Mouse (Mus musculus): ENCODE results near the gene Btrc. TPM values are rescaled to one million over a fixed set of nuclear protein-coding genes. Genes with fewer than 3 reads are reported as not detected.

The Btrc gene
- polyA plus RNA-seq, 1 experiment from 2014 or later = 68.2 TPM

DNA sequence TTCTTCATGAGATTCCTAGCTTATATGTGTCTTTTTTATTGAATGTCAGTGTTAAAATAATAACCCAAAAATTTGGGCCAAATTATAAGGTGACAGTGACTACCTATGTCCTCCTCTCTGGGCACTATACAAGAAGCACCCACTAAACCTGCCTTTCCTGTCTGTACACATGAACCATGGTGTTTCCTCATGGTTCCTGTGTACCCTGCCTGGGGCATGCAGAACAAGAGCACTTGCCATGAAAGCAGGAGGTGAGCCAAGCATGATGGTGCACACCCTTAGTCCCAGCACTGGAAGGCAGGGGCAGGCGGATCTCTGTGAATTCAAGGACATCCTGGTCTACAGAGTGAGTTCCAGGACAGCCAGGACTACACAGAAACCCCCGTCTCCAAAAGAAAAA is 151.8 kb downstream of the Btrc start:
- H3K9ac ChIP-seq (replicated peaks) = no peak overlapping the region
- H3K4me2 ChIP-seq = no peak overlapping the region
- ATAC-seq (ENCODE audit: low FRiP score) = no peak
- H3K27ac ChIP-seq (replicated peaks) = no peak overlapping the region
- peaks cover 13% of the 10 kb centered on the region for H3K4me1 ChIP-seq
- no peak overlapping the region for H3K4me3 ChIP-seq (replicated peaks)
- WGBS = 72% methylated on average over 2 of the region's 2 CpGs
- no peaks in the 10 kb centered on the region for H3K27me3 ChIP-seq (replicated peaks)
- H3K9me3 ChIP-seq (replicated peaks) = no peaks in the 10 kb centered on the region
- peaks cover 63% of the 10 kb centered on the region for H3K36me3 ChIP-seq

DNA sequence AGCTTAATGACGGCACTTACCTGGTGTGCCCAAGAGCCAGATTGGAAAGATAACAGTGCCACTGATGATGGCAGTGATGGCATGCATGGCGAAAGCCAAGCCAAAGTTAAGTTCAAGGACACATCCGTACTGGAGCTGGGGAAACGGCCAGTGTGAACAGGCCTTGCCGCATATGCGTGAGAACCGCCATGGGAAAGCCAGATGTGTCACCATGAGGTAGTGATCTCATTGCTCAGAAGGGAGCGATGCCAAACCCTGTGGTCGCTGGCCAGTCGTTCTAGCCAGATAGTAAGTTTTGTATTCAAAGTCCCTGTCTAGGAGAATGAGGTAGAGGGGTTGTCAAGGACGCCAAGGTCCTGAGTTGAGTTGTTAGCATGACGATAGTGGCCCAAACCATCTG is 152.7 kb downstream of the Btrc start:
- H3K9me3 ChIP-seq (replicated peaks) = no peaks in the 10 kb centered on the region
- no peak for ATAC-seq (ENCODE audit: low FRiP score)
- no peak overlapping the region for H3K4me3 ChIP-seq (replicated peaks)
- WGBS = 95% methylated on average over 12 of the region's 12 CpGs
- H3K9ac ChIP-seq (replicated peaks) = no peak overlapping the region
- no peaks in the 10 kb centered on the region for H3K27me3 ChIP-seq (replicated peaks)
- H3K27ac ChIP-seq (replicated peaks) = no peak overlapping the region
- peaks cover 68% of the 10 kb centered on the region for H3K36me3 ChIP-seq
- H3K4me1 ChIP-seq = peaks cover 11% of the 10 kb centered on the region
- no peak overlapping the region for H3K4me2 ChIP-seq

DNA sequence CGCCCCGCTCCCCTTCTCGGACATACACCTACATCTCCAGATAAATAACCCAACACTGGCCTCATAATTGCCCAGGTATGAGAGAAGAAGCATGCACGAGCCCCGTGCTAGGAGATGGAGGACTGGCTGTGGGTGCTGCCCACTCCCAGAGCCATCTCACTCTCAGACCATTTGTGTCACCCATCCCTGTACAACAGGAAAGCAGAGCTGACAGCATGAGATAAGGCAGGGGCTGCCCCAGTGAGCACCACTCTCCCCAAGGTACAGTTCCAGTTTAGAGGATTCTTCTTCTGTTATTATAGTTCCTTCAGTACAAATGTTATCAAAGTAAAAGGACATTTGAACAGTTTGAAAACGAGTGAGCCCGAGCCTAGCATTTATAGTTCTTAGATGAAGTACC is 163.8 kb downstream of the Btrc start:
- Histone ChIP-seq H3K9me3 (replicated peaks) (no peaks in the 10 kb centered on the region), H3K4me2 (no peak overlapping the region), H3K9ac (replicated peaks) (no peak overlapping the region), H3K4me3 (replicated peaks) (no peak overlapping the region), H3K27ac (replicated peaks) (no peak overlapping the region), H3K36me3 (peaks cover 64% of the 10 kb centered on the region), H3K27me3 (replicated peaks) (no peaks in the 10 kb centered on the region), H3K4me1 (peaks cover 14% of the 10 kb centered on the region; the same call in 1 of the 2 replicates)
- WGBS = 94% methylated on average over 7 of the region's 7 CpGs
- no peak for ATAC-seq (ENCODE audit: low FRiP score)

DNA sequence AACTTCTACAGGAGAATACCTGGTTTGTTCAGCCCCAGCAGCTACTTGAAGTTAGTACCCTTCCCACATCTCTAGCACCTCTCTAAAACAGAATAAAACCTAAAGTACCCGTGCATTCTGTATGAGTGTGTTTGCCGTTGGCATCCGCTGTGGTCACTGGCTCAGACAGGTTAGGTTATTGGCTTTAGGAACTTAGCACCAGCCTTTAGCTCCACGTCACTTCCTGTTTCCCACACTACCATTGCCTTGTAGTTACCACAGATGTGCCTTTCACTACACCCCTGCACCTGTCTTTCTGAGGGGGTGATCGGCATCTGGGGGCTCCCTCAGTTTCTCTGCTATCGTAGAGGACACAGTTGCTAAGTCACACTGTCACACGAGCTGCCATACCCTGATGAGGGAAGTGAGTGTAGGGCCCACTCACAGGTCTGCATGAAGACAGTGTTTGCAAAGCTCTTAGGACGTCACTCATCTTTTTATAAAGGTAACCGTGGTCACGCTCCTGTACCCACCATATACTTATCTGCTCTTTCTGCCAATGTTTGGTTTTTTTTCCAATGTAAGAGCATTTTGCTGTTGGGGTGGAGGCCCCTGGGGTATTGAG is 164.5 kb downstream of the Btrc start:
- H3K4me3 ChIP-seq (replicated peaks) = no peak overlapping the region
- H3K36me3 ChIP-seq = peaks cover 62% of the 10 kb centered on the region
- no peak overlapping the region for H3K27ac ChIP-seq (replicated peaks)
- no peak overlapping the region for H3K9ac ChIP-seq (replicated peaks)
- 96% methylated on average over 10 of the region's 10 CpGs for WGBS
- H3K9me3 ChIP-seq (replicated peaks) = no peaks in the 10 kb centered on the region
- H3K4me2 ChIP-seq = no peak overlapping the region
- H3K4me1 ChIP-seq = peaks cover 14% of the 10 kb centered on the region; the same call in 1 of the 2 replicates
- ATAC-seq (ENCODE audit: low FRiP score) = no peak
- no peaks in the 10 kb centered on the region for H3K27me3 ChIP-seq (replicated peaks)

DNA sequence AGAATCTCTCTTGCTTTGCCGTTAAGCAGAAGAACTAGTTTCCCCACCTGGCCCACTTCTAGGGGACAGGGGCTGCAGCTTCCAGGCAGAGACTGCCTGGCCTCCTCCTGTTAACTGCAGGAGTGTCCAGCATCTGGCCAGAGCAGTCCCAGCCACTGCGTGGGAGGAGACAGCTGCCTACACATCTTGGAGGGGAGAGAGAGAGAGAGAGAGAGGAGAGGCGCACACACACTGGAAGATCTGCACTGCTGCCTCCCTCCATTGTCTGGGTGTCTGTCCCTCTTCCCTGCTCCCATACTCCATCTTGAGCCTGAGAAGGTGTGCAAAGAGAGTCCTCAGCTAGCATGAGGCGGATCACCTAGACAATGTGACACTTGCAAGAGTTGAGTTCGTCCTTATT is 165.8 kb downstream of the Btrc start:
- no peak overlapping the region for H3K4me2 ChIP-seq
- H3K9me3 ChIP-seq (replicated peaks) = no peaks in the 10 kb centered on the region
- 0 out of 2 replicates have a peak overlapping the region, but pooled peaks have one; percentile 41 for H3K27ac ChIP-seq (replicated peaks)
- H3K9ac ChIP-seq (replicated peaks) = no peak overlapping the region
- WGBS = 61% methylated on average over 5 of the region's 5 CpGs
- H3K27me3 ChIP-seq (replicated peaks) = no peaks in the 10 kb centered on the region
- peaks cover 51% of the 10 kb centered on the region for H3K36me3 ChIP-seq
- H3K4me3 ChIP-seq (replicated peaks) = no peak overlapping the region
- peaks cover 17% of the 10 kb centered on the region for H3K4me1 ChIP-seq
- no peak for ATAC-seq (ENCODE audit: low FRiP score)

DNA sequence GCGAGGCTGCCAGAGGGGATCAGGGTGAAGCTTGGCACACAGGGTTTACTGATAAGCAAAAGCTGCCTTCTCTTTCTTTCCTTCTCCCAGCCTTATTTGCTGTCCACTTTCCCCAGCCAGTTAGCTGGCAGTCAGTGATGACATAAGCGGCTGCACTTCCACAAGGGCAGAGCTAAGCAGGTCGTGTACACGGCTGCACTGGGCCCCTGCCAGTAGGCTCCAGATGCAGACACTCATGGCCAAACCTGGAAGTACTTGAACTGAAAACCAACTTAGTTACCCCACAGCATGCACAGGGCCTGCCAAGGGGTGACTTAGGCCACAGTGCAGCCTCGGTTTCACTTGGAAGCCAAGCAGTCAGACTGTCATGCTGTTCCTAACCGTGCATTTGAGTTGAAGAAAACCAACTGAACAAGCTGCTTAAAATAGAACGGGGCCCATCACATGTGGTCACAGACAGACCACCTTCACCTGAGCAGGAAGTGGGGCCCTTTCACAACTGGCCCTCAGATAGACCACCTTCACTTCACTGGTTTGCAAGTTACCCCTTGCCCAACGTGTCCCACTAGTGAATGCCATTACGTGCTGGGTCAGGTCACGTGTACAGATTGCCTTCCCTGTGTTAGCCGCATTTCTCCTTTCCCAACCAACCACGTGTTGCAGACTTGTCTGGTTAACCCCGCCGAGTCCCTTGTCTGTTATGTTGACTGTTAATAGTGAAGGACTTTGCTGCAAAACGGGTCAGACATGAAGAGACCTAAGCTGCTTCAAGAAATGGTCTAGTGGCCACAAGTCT is 166.9 kb downstream of the Btrc start:
- 83% methylated on average over 15 of the region's 15 CpGs for WGBS
- H3K9ac ChIP-seq (replicated peaks) = no peak overlapping the region; the same call in 1 of the 2 replicates
- ATAC-seq (ENCODE audit: low FRiP score) = no peak
- no peak overlapping the region for H3K4me2 ChIP-seq
- H3K27me3 ChIP-seq (replicated peaks) = no peaks in the 10 kb centered on the region
- peaks cover 43% of the 10 kb centered on the region for H3K36me3 ChIP-seq
- peaks cover 28% of the 10 kb centered on the region for H3K4me1 ChIP-seq
- H3K4me3 ChIP-seq (replicated peaks) = no peak overlapping the region
- H3K27ac ChIP-seq (replicated peaks) = peak overlapping the region; percentile 41; the same call in 1 of the 2 replicates
- no peaks in the 10 kb centered on the region for H3K9me3 ChIP-seq (replicated peaks)

DNA sequence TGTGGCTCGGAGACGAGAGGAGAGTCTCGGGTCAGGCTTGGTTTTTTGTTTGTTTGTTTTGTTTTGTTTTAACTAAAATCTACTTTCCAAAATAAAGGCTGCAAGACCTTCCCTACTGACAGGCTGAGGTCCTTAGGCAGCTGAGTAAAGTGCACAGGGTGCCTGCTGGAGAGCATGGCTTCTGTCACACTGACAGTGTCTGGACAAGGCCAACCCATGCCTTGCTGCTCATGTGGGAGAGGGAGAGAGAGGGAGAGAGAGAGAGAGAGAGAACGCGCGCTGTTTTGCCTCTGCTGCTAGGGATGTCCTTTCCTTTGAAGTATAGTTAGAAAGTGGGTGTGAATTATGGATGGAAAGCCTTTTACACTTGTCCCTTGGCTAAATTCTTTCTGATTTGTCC is 168.0 kb downstream of the Btrc start:
- Histone ChIP-seq H3K9me3 (replicated peaks) (no peaks in the 10 kb centered on the region), H3K36me3 (peaks cover 37% of the 10 kb centered on the region), H3K27ac (replicated peaks) (no peak overlapping the region), H3K9ac (replicated peaks) (no peak overlapping the region), H3K4me3 (replicated peaks) (no peak overlapping the region), H3K4me2 (no peak overlapping the region), H3K27me3 (replicated peaks) (no peaks in the 10 kb centered on the region), H3K4me1 (peaks cover 38% of the 10 kb centered on the region)
- WGBS = 68% methylated on average over 6 of the region's 6 CpGs
- no peak for ATAC-seq (ENCODE audit: low FRiP score)

DNA sequence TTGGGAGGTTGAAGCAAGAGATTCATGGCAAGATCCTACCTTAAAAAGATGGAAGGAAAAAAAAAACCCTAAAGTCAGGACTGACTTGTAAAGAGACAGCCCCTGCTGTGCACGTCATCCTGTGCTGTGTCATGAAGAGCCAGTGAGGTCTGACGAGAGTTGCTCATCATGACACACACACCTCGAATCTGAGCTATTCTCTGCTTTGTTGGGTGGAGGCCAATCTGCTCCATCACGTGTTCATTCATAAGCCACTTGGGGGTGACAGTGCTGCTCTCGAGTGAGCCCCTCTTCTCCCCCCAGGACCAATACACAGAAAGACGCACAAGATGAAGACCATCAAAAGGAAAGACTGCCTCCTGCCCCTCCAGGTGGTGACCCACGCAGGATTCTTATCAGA is 170.1 kb downstream of the Btrc start:
- no peak overlapping the region for H3K9ac ChIP-seq (replicated peaks)
- no peaks in the 10 kb centered on the region for H3K27me3 ChIP-seq (replicated peaks)
- H3K27ac ChIP-seq (replicated peaks) = 0 out of 2 replicates have a peak overlapping the region, but pooled peaks have one; percentile 24
- no peak overlapping the region for H3K4me2 ChIP-seq
- peaks cover 20% of the 10 kb centered on the region; the same call in 1 of the 2 replicates for H3K36me3 ChIP-seq
- no peak overlapping the region for H3K4me3 ChIP-seq (replicated peaks)
- H3K9me3 ChIP-seq (replicated peaks) = no peaks in the 10 kb centered on the region
- 45% methylated on average over 7 of the region's 7 CpGs for WGBS
- peaks cover 42% of the 10 kb centered on the region for H3K4me1 ChIP-seq
- no peak for ATAC-seq (ENCODE audit: low FRiP score)

DNA sequence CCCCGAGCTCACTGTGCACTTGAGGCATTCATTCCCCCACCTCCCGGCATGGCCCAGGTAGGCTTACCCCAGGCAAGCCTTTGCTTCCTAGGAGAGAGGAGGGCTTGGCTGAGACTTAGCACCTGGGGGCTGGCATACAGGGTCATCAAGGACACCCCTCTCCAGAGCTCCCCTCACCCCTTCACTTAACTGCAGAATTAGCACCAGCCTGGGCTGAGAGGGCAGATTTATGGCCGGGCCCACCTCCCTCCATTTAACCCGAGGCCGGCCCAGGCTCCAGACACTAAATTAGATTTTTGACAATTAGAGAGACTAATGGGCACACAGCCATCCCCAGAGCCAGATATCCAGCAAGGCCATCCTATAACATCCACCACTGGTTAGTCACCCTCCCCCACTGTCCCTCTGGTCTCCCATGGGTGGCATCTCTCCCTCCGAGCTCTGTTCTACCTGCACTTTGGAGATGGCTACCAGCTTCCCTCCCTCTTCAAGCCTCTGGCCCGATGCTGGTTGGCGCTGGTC is 171.7 kb downstream of the Btrc start:
- Histone ChIP-seq H3K9ac (replicated peaks) (no peak overlapping the region), H3K4me3 (replicated peaks) (no peak overlapping the region), H3K4me2 (no peak overlapping the region), H3K27me3 (replicated peaks) (no peaks in the 10 kb centered on the region), H3K9me3 (replicated peaks) (no peaks in the 10 kb centered on the region), H3K27ac (replicated peaks) (peak overlapping the region; percentile 14; the same call in 1 of the 2 replicates), H3K36me3 (peaks cover 7% of the 10 kb centered on the region; the same call in 1 of the 2 replicates), H3K4me1 (peaks cover 44% of the 10 kb centered on the region)
- no peak for ATAC-seq (ENCODE audit: low FRiP score)
- 47% methylated on average over 8 of the region's 8 CpGs for WGBS

DNA sequence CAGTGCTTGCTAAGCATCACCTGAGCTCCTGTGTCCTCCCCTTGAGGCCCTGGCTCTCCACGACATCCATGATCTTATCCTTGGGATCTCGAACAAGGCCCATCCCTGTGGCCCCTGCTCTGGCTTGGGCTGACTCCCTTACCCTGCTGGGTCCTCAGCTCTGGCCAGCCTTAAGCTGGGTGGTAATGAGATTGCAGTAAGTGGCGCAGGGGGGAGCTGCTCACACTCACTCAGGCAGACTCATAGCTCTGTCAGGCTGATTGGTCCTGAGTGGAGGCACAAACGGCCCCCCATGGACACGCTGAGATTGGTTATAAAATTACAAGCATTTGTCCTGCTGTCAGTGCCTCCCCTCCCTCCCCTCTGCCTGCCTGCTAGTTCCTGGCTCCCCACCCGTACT is 172.4 kb downstream of the Btrc start:
- H3K36me3 ChIP-seq = 0 out of 2 replicates have a peak, but pooled peaks cover under 1% of the 10 kb centered on the region
- 26% methylated on average over 6 of the region's 6 CpGs for WGBS
- peak; percentile 35 for ATAC-seq (ENCODE audit: low FRiP score)
- no peak overlapping the region for H3K9ac ChIP-seq (replicated peaks)
- peaks cover 49% of the 10 kb centered on the region for H3K4me1 ChIP-seq
- H3K27me3 ChIP-seq (replicated peaks) = no peaks in the 10 kb centered on the region
- peak overlapping the region; percentile 14; the same call in 1 of the 2 replicates for H3K27ac ChIP-seq (replicated peaks)
- H3K4me2 ChIP-seq = no peak overlapping the region
- H3K4me3 ChIP-seq (replicated peaks) = no peak overlapping the region
- H3K9me3 ChIP-seq (replicated peaks) = no peaks in the 10 kb centered on the region

DNA sequence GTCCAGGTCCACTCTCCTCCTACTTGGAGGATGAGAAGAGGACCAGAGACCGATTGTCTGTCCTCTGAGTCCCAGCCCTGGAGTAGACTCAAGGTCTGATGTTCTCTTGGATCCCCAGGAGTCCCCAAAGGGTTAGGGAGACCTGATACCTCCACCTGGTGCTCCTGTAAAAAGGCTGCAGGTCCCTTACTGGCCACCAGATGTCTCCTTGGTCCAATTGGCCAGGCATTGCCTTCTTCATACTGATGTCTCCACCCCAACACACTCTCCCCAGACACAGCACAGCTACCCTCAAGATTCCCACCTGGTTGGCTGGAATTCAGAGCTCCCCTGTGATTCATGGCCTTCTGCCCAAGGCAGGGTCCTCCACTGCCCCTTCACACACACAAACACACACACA is 174.0 kb downstream of the Btrc start:
- Histone ChIP-seq H3K9me3 (replicated peaks) (no peaks in the 10 kb centered on the region), H3K4me2 (no peak overlapping the region), H3K4me3 (replicated peaks) (no peak overlapping the region), H3K27ac (replicated peaks) (no peak overlapping the region), H3K36me3 (no peaks in the 10 kb centered on the region), H3K9ac (replicated peaks) (no peak overlapping the region), H3K27me3 (replicated peaks) (peaks cover 6% of the 10 kb centered on the region), H3K4me1 (peaks cover 64% of the 10 kb centered on the region)
- WGBS = 62% methylated on average over 1 of the region's 1 CpGs
- no peak for ATAC-seq (ENCODE audit: low FRiP score)
